Mouse (Mus musculus) heart, adult 10 weeks (tissue): ENCODE data around the gene Pde8a. TPM values are rescaled to one million over a fixed set of nuclear protein-coding genes. Genes with fewer than 3 reads are reported as not detected.

Experiments used
- polyA plus RNA-seq: library from polyadenylated mRNA; stranded (reverse); fragments of 350-450 nt; fragmentation: Illumina TruSeq; extraction: RNeasy Lipid Tissue Mini Kit (QIAGEN cat#74804); gene quantifications from one replicate; pipeline ENCODE4 v1.2.3, GENCODE M21; 2014; ENCODE audit warnings: low read depth, low replicate concordance

The Pde8a gene
- 13.1 TPM for polyA plus RNA-seq

DNA sequence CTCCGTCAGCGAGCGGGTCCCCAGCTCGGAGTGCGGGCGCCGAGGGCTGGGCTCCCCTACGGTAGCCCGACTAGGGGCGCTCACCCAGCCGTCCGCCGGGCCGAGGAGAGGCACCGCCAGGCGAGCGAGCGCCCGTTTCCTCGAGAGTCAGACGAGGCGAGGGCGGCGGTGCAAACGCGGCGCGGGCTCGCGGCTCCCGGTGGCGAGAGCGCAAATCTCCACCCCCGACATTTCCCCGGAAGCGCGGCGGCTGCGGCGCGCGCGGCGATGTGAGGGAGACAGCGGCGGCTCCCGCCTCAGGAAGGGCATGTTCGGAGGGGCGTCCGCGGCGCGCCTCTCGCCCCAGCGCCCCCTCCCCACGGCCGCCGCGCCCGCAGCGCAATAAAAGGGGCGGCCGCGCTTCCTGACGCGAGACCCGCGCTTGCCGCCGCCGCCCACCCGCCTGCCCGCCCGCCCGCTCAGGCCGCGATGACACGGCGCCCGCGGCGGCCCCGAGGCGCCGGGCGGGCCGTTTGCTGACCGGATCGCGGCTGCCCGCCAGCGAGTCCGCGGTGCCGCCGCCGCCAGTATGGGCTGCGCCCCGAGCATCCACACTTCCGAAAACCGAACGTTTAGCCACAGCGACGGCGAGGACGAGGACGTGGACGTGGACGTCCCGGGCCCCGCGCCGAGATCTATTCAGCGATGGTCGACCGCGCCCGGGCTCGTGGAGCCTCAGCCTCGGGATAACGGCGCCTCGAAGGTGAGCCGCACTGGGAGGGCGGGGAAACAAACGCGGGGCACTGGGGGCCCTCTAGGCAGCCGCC lies at the start of gene Pde8a:
Gene Pde8a, plus strand, starts transcription at position 250 of the 806 bp plus-strand sequence.

DNA sequence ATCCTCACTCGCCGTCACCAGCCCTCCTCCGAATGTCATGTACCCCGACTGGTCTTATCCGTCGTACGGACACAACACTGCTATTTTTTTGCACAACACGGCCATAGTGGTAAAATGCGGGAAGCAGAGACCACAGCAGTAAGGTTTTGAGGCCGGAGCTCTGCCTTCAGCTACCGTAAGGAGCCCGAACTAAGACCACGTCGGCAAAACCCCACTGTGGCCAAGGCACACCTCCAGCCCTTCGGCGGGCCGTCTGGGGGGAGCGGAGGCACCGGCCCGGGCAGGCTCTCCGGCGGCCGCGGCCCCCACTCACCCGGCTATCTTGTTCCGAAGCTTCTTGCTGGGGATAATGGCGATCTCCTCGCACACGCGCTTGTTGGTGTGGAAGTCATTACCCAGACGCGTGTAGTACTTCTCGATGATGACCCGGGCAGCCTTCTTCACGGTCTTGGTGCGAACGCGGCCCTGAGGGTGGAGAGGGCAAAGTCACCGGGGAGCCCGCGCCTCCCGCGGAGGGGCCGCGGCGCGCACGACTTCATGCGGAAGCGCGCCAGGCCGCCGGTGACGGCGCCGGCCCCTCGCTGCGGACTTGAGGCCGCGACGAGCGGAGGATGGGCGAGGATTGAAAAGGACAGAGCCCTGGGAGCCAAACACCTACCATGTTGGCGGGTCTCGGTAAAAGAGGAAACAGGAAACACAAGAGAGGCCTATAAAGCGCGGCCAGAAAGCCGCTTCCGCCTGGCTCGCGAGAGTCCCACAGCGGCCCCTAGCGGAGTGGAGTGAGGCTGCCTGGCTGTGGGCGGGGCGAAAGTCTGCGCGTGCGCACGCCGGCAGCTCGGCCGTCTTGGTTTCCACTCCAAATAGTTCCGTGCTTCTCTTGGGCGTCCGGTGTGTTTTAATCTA lies 131.4 kb downstream of the Pde8a start, which contains the start of gene Rps17:
Gene Rps17, minus strand, starts transcription at position 711 of the 903 bp plus-strand sequence.

Other genes with a start within 250 kb of the Pde8a start
- gene Zfp592, start 219.9 kb upstream of the Pde8a start, polyA plus RNA-seq: 16.1 TPM
- 68.4 TPM for gene Alpk3, start 156.0 kb upstream of the Pde8a start, polyA plus RNA-seq
- gene Slc28a1, start 98.8 kb upstream of the Pde8a start, polyA plus RNA-seq: not detected
- gene Rps17, start 131.7 kb downstream of the Pde8a start, polyA plus RNA-seq: 1,396 TPM
- 29.2 TPM for gene Cpeb1, start 241.9 kb downstream of the Pde8a start, polyA plus RNA-seq